Mouse (Mus musculus): ENCODE results near the gene Dlg4.

- no peak for TF ChIP-seq CTCF (IDR thresholded peaks at IDR 0.05; ENCODE audit: insufficient read depth, low read depth, low read length)
- TF ChIP-seq POLR2A (IDR thresholded peaks at IDR 0.05; ENCODE audit: insufficient read depth, low read depth, low read length) = no peak
Observed at GRCm38 (mm10) chr11:70075581-70075980, 58.8 kb downstream of the Dlg4 start.
